Mouse (Mus musculus) kidney, postnatal 0 days (tissue): ENCODE measurements at regions not wholly inside any gene's neighbourhood (a gene's known extent, or its start where the extent isn't known, plus 50 kb on each side); places are given as distances from the start of the nearest gene placed in this dataset.

Experiments
- ATAC-seq: fragments of 200-750 bp; cut with Nextera tagmentation; replicated peaks from 2 replicates; pipeline ENCODE4 v1.8.0; 2017; ENCODE audit warnings: low read depth, moderate number of reproducible peaks, moderate TSS enrichment, moderate library complexity; ENCODE audit not compliant: low FRiP score
- DNase-seq: peaks from one replicate; pipeline ENCODE4 v3.0.0-alpha.2; 2016; ENCODE audit warnings: low spot score
- H3K27ac ChIP-seq: fragments of 300-500 bp; sonication (generic); 2 replicates; pipeline ENCODE4 v1.5.1; 2014; ENCODE audit warnings: mild to moderate bottlenecking
- H3K27me3 ChIP-seq: fragments of 300-500 bp; sonication (generic); 2 replicates; pipeline ENCODE4 v1.6.1; 2014; ENCODE audit warnings: low read length, mixed read lengths; ENCODE audit not compliant: insufficient read depth
- H3K36me3 ChIP-seq: fragments of 300-500 bp; sonication (generic); 2 replicates; pipeline ENCODE4 v1.6.1; 2014; ENCODE audit warnings: low read length, mixed read lengths; ENCODE audit not compliant: insufficient read depth
- H3K4me1 ChIP-seq: fragments of 300-500 bp; sonication (generic); replicated peaks from 2 replicates; pipeline ENCODE4 v1.6.1; 2014; ENCODE audit warnings: antibody characterized with exemption, low read length, mixed read lengths; ENCODE audit not compliant: insufficient read depth
- H3K4me2 ChIP-seq: fragments of 300-500 bp; sonication (generic); 2 replicates; pipeline ENCODE4 v1.6.1; 2014; ENCODE audit warnings: mild to moderate bottlenecking, low read length, moderate library complexity, mixed read lengths
- H3K4me3 ChIP-seq: fragments of 300-500 bp; sonication (generic); replicated peaks from 2 replicates; pipeline ENCODE4 v1.5.1; 2014; ENCODE audit warnings: low read depth, low read length
- H3K9ac ChIP-seq: fragments of 300-500 bp; sonication (generic); 2 replicates; pipeline ENCODE4 v1.6.1; 2014; ENCODE audit warnings: low read depth, low read length
- H3K9me3 ChIP-seq: fragments of 300-500 bp; sonication (generic); replicated peaks from 2 replicates; pipeline ENCODE4 v1.6.1; 2016; ENCODE audit warnings: low read length, inconsistent platforms, mixed read lengths
- CTCF ChIP-seq: IDR thresholded peaks from 2 replicates; pipeline ENCODE4 v1.5.1; 2016; ENCODE audit warnings: antibody characterized with exemption, low read depth, mild to moderate bottlenecking, moderate library complexity
- WGBS: fragments of 180-500 bp; shearing (Covaris S2); extraction: QIAGEN DNeasy Blood & Tissue Kit; methylation state at CpG from one replicate; pipeline ENCODE4 v1.1.7; 2014; 5-methylcytosine and 5-hydroxymethylcytosine counted together

- no peaks in the 10 kb centered on the region for H3K9me3 ChIP-seq
- no peak overlapping the region for H3K4me2 ChIP-seq
- no peak for TF ChIP-seq CTCF
- no peaks in the 10 kb centered on the region for H3K27me3 ChIP-seq
- H3K4me3 ChIP-seq = no peak overlapping the region
- H3K9ac ChIP-seq = no peak overlapping the region
- no peaks in the 10 kb centered on the region for H3K4me1 ChIP-seq
- 67% methylated on average over 2 of the region's 2 CpGs for WGBS
- H3K36me3 ChIP-seq = no peaks in the 10 kb centered on the region
- ATAC-seq (no peak), DNase-seq (no peak)
- H3K27ac ChIP-seq = no peak overlapping the region
Observed at GRCm38 (mm10) chr6:97707401-97707800, 90.1 kb upstream of the Frmd4b start.

- Histone ChIP-seq H3K27me3 (no peaks in the 10 kb centered on the region), H3K9me3 (no peaks in the 10 kb centered on the region), H3K4me2 (no peak overlapping the region), H3K27ac (no peak overlapping the region), H3K4me1 (no peaks in the 10 kb centered on the region), H3K4me3 (no peak overlapping the region), H3K9ac (no peak overlapping the region), H3K36me3 (no peaks in the 10 kb centered on the region)
- WGBS = 57% methylated on average over 5 of the region's 5 CpGs
- ATAC-seq = no peak
- no peak for TF ChIP-seq CTCF
- no peak for DNase-seq
Observed at GRCm38 (mm10) chr6:97704361-97704760, 87.0 kb upstream of the Frmd4b start.

GRCm38 (mm10) chr6:97699752-97700098 is 82.4 kb upstream of the Frmd4b start:
- H3K36me3 ChIP-seq = no peaks in the 10 kb centered on the region
- H3K4me1 ChIP-seq = no peaks in the 10 kb centered on the region
- DNase-seq (no peak), ATAC-seq (no peak)
- H3K27ac ChIP-seq = no peak overlapping the region
- no peak for TF ChIP-seq CTCF
- no peak overlapping the region for H3K9ac ChIP-seq
- no peak overlapping the region for H3K4me2 ChIP-seq
- H3K27me3 ChIP-seq = no peaks in the 10 kb centered on the region
- no peak overlapping the region for H3K4me3 ChIP-seq
- H3K9me3 ChIP-seq = no peaks in the 10 kb centered on the region
- 65% methylated on average over 3 of the region's 3 CpGs for WGBS

GRCm38 (mm10) chr6:97699054-97699751 is 81.9 kb upstream of the Frmd4b start:
- ATAC-seq = no peak
- no peak overlapping the region for H3K9ac ChIP-seq
- no peak for TF ChIP-seq CTCF
- H3K4me1 ChIP-seq = no peaks in the 10 kb centered on the region
- no peak overlapping the region for H3K4me2 ChIP-seq
- no peaks in the 10 kb centered on the region for H3K9me3 ChIP-seq
- DNase-seq = no peak
- H3K27ac ChIP-seq = no peak overlapping the region
- no peaks in the 10 kb centered on the region for H3K27me3 ChIP-seq
- 74% methylated on average over 9 of the region's 9 CpGs for WGBS
- H3K4me3 ChIP-seq = no peak overlapping the region
- H3K36me3 ChIP-seq = no peaks in the 10 kb centered on the region

- Histone ChIP-seq H3K9ac (no peak overlapping the region), H3K27me3 (no peaks in the 10 kb centered on the region), H3K27ac (no peak overlapping the region), H3K9me3 (no peaks in the 10 kb centered on the region), H3K4me1 (no peaks in the 10 kb centered on the region), H3K4me3 (no peak overlapping the region), H3K36me3 (no peaks in the 10 kb centered on the region), H3K4me2 (no peak overlapping the region)
- ATAC-seq (no peak), DNase-seq (no peak)
- 92% methylated on average over 8 of the region's 8 CpGs for WGBS
- TF ChIP-seq CTCF = no peak
Observed at GRCm38 (mm10) chr6:97693281-97693680, 75.9 kb upstream of the Frmd4b start.

- DNase-seq = no peak
Observed at GRCm38 (mm10) chr6:97691136-97691535, 73.8 kb upstream of the Frmd4b start.

GRCm38 (mm10) chr6:97684335-97684734 is 67.0 kb upstream of the Frmd4b start:
- no peaks in the 10 kb centered on the region for H3K27me3 ChIP-seq
- no peak overlapping the region for H3K9ac ChIP-seq
- no peak overlapping the region for H3K27ac ChIP-seq
- no peak for DNase-seq
- no peak for TF ChIP-seq CTCF
- H3K4me1 ChIP-seq = no peaks in the 10 kb centered on the region
- 69% methylated on average over 7 of the region's 7 CpGs for WGBS
- no peaks in the 10 kb centered on the region for H3K36me3 ChIP-seq
- no peaks in the 10 kb centered on the region for H3K9me3 ChIP-seq
- H3K4me2 ChIP-seq = no peak overlapping the region
- no peak overlapping the region for H3K4me3 ChIP-seq
- no peak for ATAC-seq

More at GRCm38 (mm10) chr6:97691136-97691535, 73.8 kb upstream of the Frmd4b start:
- no peaks in the 10 kb centered on the region for H3K9me3 ChIP-seq
- no peak overlapping the region for H3K4me3 ChIP-seq
- 72% methylated on average over 3 of the region's 3 CpGs for WGBS
- no peak for ATAC-seq
- no peak overlapping the region for H3K4me2 ChIP-seq
- H3K27me3 ChIP-seq = no peaks in the 10 kb centered on the region
- H3K4me1 ChIP-seq = no peaks in the 10 kb centered on the region
- no peak overlapping the region for H3K9ac ChIP-seq
- H3K27ac ChIP-seq = no peak overlapping the region
- TF ChIP-seq CTCF = no peak
- no peaks in the 10 kb centered on the region for H3K36me3 ChIP-seq
